Mouse (Mus musculus): ENCODE data around the gene Acp1.

DNA sequence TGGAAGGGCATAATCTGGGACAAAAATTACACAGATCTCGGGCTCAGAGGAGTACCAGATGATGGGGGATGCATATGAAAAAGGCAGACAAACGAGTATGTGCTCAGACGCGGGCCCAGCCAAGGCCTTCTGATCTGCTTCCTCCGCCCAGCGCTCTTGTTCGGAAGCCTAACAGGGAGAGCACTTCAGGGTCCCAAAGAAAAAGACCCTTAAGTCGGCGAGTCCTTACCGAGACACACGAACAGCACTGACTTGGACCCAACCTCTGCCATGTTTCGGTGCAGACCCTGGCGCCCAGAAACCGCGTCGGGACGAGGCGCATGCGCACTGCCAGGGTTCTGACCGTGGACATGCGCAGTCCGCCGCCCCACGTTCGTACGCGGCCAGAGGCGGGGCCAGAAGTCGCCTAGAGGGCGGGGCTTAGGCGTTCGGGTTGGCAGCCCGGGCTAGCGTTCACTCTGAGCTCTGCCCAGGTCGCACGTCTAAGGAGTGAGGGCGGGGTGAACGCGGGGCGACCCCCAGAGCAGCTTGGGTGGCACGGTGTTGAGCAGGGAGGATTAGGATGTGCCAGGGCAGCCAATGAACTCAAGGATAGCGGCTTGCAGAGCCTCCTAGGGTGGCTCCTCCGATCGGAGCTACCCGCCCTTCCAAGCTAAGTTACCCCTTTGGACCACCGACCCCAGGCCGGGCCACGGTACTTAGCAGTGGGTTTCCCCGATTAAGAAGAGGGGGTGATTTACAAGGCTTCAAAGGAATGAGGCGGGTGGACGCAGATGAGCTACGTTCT lies at the start of gene Acp1, which contains the start of gene Sh3yl1:
- TF ChIP-seq CTCF (IDR thresholded peaks at IDR 0.05; ENCODE audit: extremely low read depth, insufficient read length, insufficient replicate concordance, low read depth, low read length): no peak
- TF ChIP-seq POLR2A (IDR thresholded peaks at IDR 0.05; ENCODE audit: low read depth, low read length): peak; percentile 72
